Mouse (Mus musculus) lung, embryonic 15.5 days (tissue): ENCODE results near the gene Teddm1b. TPM values are rescaled to one million over a fixed set of nuclear protein-coding genes. Genes with fewer than 3 reads are reported as not detected.

ENCODE experiments used
- ATAC-seq: fragments of 200-750 bp; cut with Nextera tagmentation; 2 replicates; pipeline ENCODE4 v1.8.0; 2017; ENCODE audit warnings: moderate number of reproducible peaks, borderline replicate concordance; ENCODE audit not compliant: low FRiP score, low TSS enrichment; ENCODE audit errors: extremely low read depth
- H3K27ac ChIP-seq: fragments of 300-500 bp; sonication (generic); 2 replicates; pipeline ENCODE4 v1.5.1; 2015; ENCODE audit warnings: moderate library complexity, mild to moderate bottlenecking, inconsistent platforms
- H3K27me3 ChIP-seq: fragments of 300-500 bp; sonication (generic); 2 replicates; pipeline ENCODE4 v1.6.1; 2015; ENCODE audit warnings: inconsistent platforms
- H3K36me3 ChIP-seq: fragments of 300-500 bp; sonication (generic); 2 replicates; pipeline ENCODE4 v1.6.1; 2015; ENCODE audit warnings: inconsistent platforms
- H3K4me1 ChIP-seq: fragments of 300-500 bp; sonication (generic); 2 replicates; pipeline ENCODE4 v1.6.1; 2015; ENCODE audit warnings: inconsistent platforms
- H3K4me2 ChIP-seq: fragments of 300-500 bp; sonication (generic); 2 replicates; pipeline ENCODE4 v1.6.1; 2015; ENCODE audit warnings: inconsistent platforms, mild to moderate bottlenecking, moderate library complexity
- H3K4me3 ChIP-seq: fragments of 300-500 bp; sonication (generic); 2 replicates; pipeline ENCODE4 v1.5.1; 2015; ENCODE audit warnings: mild to moderate bottlenecking, inconsistent platforms
- H3K9ac ChIP-seq: fragments of 300-500 bp; sonication (generic); 2 replicates; pipeline ENCODE4 v1.6.1; 2015; ENCODE audit warnings: inconsistent platforms
- H3K9me3 ChIP-seq: fragments of 300-500 bp; sonication (generic); 2 replicates; pipeline ENCODE4 v1.6.1; 2016; ENCODE audit warnings: inconsistent platforms
- WGBS: fragments of 180-500 bp; shearing (Covaris S2); methylation state at CpG from one replicate; pipeline ENCODE4 v1.1.7; 2015; 5-methylcytosine and 5-hydroxymethylcytosine counted together
- microRNA-seq: library from miRNA; unstranded; fragments of <30 nt; microRNA quantifications from one replicate; pipeline ENCODE4, GENCODE M21; 2016
- polyA plus RNA-seq: library from polyadenylated mRNA; unstranded; fragments of >200 nt; fragmentation: Nextera tagmentation; extraction: Ambion mirVana; gene quantifications from 2 replicates; pipeline ENCODE4 v1.2.1, GENCODE M21; 2015

Teddm1b gene
- polyA plus RNA-seq, 1 experiment from 2014 or later, result 0.16 TPM

GRCm38 (mm10) chr1:153924395-153925385 is 50.5 kb downstream of the Teddm1b start:
- Histone ChIP-seq H3K36me3 (no peaks in the 10 kb centered on the region), H3K4me1 (no peaks in the 10 kb centered on the region), H3K4me2 (no peak overlapping the region), H3K27me3 (no peaks in the 10 kb centered on the region), H3K9ac (no peak overlapping the region), H3K4me3 (no peak overlapping the region), H3K9me3 (no peaks in the 10 kb centered on the region), H3K27ac (no peak overlapping the region)
- ATAC-seq, result no peak
- WGBS, result 64% methylated on average over 6 of the region's 6 CpGs

Small RNAs within 50 kb of the gene (microRNA-seq; reads per million reads assigned to microRNA genes)
- 15.0 reads per million, percentile 33 among the genes with 10 or more reads in this experiment for gene Mir8114

Other genes with a start within 250 kb of the Teddm1b start
- gene Rgs8, start 221.3 kb upstream of the Teddm1b start, polyA plus RNA-seq, result 0.14 and 0.20 TPM in 2 replicates
- gene Rgs16, start 134.0 kb upstream of the Teddm1b start, polyA plus RNA-seq, result 1.7 and 1.9 TPM in 2 replicates
- gene Rnasel, start 124.9 kb upstream of the Teddm1b start, polyA plus RNA-seq, result 5.3 and 7.0 TPM in 2 replicates
- gene Rgsl1, start 30.2 kb upstream of the Teddm1b start, polyA plus RNA-seq, result not detected in 2 replicates
- gene Teddm1a, start 17.4 kb downstream of the Teddm1b start, polyA plus RNA-seq, result not detected in 2 replicates
- 105 and 112 TPM in 2 replicates for gene Glul, start 25.6 kb downstream of the Teddm1b start, polyA plus RNA-seq
- 0.40 and 0.41 TPM in 2 replicates for gene Teddm2, start 25.9 kb downstream of the Teddm1b start, polyA plus RNA-seq